Mouse (Mus musculus) lung, postnatal 0 days (tissue): ENCODE data around the gene Slain1.

Experiments
- CTCF ChIP-seq: IDR thresholded peaks from 2 replicates; pipeline ENCODE4 v1.5.1; 2016; ENCODE audit warnings: antibody characterized with exemption, mild to moderate bottlenecking
- EP300 ChIP-seq: IDR thresholded peaks from 2 replicates; pipeline ENCODE4 v1.6.1; 2016; ENCODE audit warnings: antibody characterized with exemption, mild to moderate bottlenecking, control low read depth

DNA sequence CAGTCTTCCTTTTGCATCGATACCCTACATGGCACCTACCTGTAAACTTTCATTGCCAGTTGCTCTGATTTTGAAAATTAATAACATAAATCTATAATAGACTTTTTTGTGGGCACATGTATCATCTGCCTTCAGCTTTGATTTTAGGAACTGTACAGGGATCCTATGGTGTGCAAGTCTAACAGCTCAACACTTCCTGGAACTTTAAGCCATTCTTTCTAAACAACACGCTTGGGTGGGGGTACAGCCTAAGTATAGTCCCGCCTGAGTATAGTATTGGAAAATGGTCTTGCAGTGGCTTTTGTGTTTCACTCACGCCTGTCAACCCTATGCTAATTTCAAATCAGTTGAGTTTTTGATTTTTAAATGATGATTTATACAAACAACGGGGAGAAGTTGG lies 2.5 kb downstream of the Slain1 start:
- TF ChIP-seq CTCF (no peak), EP300 (no peak)
